In genomic region chr8:20964531-20964930, GRCm38 (mm10) we compare ENCODE assay signal across 31 mouse cellular contexts. TPM values are rescaled to one million over a fixed set of nuclear protein-coding genes. Genes with fewer than 3 reads are reported as not detected.
"Had no signal": no experiment of that assay in that cellular context is flagged by ENCODE, and none has a peak within 500 bp of the region (broad histone marks: within the 10 kb centered on the region; RNA-seq: fewer than 3 reads in every experiment).

No protein-coding gene starts in this region.

- DNase-seq: kidney, postnatal 10 days; kidney, postnatal 36 days; layer of hippocampus, postnatal 36 days; liver, embryonic 13.5 days; lung, adult 2 months; lung, postnatal 14 days; lung, postnatal 4 days; midbrain, embryonic 14.5 days; right cerebral cortex, adult 18-20 months; right cerebral cortex, postnatal 25 days; spleen, adult 18-20 months; thymus, postnatal 25 days had no signal

- H3K9me3 ChIP-seq: kidney, embryonic 15.5 days; stomach, embryonic 15.5 days had no signal

- H3K4me2 ChIP-seq: kidney, embryonic 15.5 days; liver, embryonic 13.5 days; midbrain, embryonic 11.5 days; stomach, embryonic 15.5 days had no signal

- H3K9ac ChIP-seq: kidney, embryonic 15.5 days; liver, embryonic 13.5 days; stomach, embryonic 15.5 days had no signal

- H3K4me3 ChIP-seq: kidney, embryonic 15.5 days; left cerebral cortex, adult 2 months; liver, embryonic 13.5 days; stomach, embryonic 15.5 days had no signal

- H3K27me3 ChIP-seq: kidney, embryonic 15.5 days; liver, embryonic 13.5 days; stomach, embryonic 15.5 days had no signal

- H3K27ac ChIP-seq: kidney, embryonic 15.5 days; left cerebral cortex, adult 2 months; liver, embryonic 13.5 days; stomach, embryonic 15.5 days had no signal

- H3K36me3 ChIP-seq: kidney, embryonic 15.5 days; liver, embryonic 13.5 days; stomach, embryonic 15.5 days had no signal

- H3K4me1 ChIP-seq: kidney, embryonic 15.5 days; liver, embryonic 13.5 days; stomach, embryonic 15.5 days had no signal

RNA-seq across cellular contexts. Expression of gene AY761185, which starts 20.0 kb away (rescaled TPM):
- total RNA-seq: layer of hippocampus, adult 8-10 months; layer of hippocampus, postnatal 10 days; layer of hippocampus, postnatal 36 days; left cerebral cortex, adult 2 months; left cerebral cortex, postnatal 10 days; left cerebral cortex, postnatal 36 days; liver, adult 2 months; megakaryocyte progenitor cell, adult 5-6 weeks; megakaryocyte-erythroid progenitor cell, adult 5-6 weeks; midbrain, postnatal 0 days had no signal
- polyA plus RNA-seq: kidney, embryonic 15.5 days; limb, embryonic 11.5 days; limb, embryonic 14.5 days; liver, adult 2 months; liver, embryonic 13.5 days; liver, embryonic 16.5 days; lung, adult 2 months; lung, embryonic 16.5 days; midbrain, embryonic 11.5 days; midbrain, embryonic 14.5 days; midbrain, postnatal 0 days; neural tube, embryonic 11.5 days; neural tube, embryonic 14.5 days; stomach, embryonic 15.5 days; thymus, postnatal 0 days had no signal

RNA-seq across cellular contexts. Expression of gene Gm6040, which starts 42.7 kb away (rescaled TPM):
- total RNA-seq: layer of hippocampus, adult 8-10 months; layer of hippocampus, postnatal 10 days; layer of hippocampus, postnatal 36 days; left cerebral cortex, adult 2 months; left cerebral cortex, postnatal 10 days; left cerebral cortex, postnatal 36 days; liver, adult 2 months; megakaryocyte progenitor cell, adult 5-6 weeks; megakaryocyte-erythroid progenitor cell, adult 5-6 weeks; midbrain, postnatal 0 days had no signal
- polyA plus RNA-seq: kidney, embryonic 15.5 days; limb, embryonic 11.5 days; limb, embryonic 14.5 days; liver, adult 2 months; liver, embryonic 13.5 days; liver, embryonic 16.5 days; lung, adult 2 months; lung, embryonic 16.5 days; midbrain, embryonic 11.5 days; midbrain, embryonic 14.5 days; midbrain, postnatal 0 days; neural tube, embryonic 11.5 days; neural tube, embryonic 14.5 days; stomach, embryonic 15.5 days; thymus, postnatal 0 days had no signal
